Mouse (Mus musculus): ENCODE measurements around the gene Olfr317. TPM values are rescaled to one million over a fixed set of nuclear protein-coding genes. Genes with fewer than 3 reads are reported as not detected.
"Not testable (repeated sequence)": the region's sequence is repeated elsewhere in the genome, so short reads cannot be mapped to it uniquely, and the experiment has no call there.

Olfr317 gene
- polyA plus RNA-seq (2012; rRNA removed): not detected in 2 replicates

DNA sequence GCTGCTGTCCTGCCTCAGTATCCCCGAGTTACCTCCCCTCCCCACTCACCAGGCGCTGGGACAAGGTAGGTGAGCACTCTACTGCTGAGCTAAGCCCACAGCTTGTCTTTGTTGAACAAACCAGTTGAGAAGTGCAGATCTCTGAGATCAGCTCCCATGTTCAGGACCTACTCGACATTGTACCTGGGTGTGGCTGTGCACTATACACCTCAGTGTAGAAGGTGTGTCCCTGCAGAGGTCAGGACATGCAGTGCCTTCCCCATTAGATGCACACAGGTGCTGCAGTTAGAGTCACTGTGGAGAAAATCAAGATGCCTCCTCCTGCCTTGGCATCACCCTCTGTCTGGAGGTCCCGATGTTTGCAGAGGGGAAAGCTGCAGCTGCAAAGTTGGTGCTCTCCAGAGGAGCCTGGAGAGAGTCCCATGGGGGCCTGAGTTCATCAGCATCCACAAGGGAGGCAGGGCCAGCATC lies at the start of gene Olfr317:
TSS of gene Olfr317 (minus strand) at position 421 of the 471 bp plus-strand sequence.
- DNase-seq (ENCODE audit: low spot score): no peak

DNA sequence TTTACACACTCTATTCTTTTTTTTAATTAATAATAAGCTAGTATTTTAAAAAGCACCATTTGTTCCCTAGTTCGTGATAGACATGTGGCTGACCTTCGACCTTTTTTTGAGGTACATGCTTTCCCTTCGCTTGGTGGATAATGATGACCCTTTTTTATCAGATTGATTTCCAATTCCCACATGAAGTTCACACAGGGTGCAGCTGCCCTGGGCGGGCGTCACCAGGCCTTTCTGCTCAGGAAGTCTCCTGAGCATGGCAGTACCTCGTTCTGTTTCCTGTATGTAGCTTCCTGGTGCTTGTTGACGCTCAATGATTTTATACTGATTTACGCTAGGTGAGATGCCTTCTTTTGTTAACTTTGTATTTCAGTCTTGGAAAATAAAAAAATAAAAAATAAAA lies 49.3 kb upstream of the Olfr317 start:
- no peak for DNase-seq (ENCODE audit: low spot score)

DNA sequence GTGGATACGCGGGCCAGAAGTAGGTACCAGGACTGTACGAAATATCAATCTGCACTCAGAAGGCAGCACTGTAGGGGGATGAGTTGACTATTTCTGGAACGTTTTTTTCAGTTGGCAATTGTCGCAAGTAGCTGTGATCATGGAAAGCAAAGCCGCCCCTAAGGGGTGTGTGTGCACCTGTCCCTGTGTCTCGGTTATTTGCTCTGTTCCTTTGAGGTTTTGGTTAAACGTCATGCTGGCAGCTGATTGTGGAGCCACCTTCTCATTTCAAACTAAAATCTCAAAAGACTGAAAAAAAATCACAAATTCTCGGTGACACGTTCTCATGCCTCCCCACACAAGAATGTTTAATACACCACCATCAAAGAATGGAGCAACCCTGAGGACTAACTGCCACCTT lies 48.6 kb upstream of the Olfr317 start:
- DNase-seq (ENCODE audit: low spot score): no peak

DNA sequence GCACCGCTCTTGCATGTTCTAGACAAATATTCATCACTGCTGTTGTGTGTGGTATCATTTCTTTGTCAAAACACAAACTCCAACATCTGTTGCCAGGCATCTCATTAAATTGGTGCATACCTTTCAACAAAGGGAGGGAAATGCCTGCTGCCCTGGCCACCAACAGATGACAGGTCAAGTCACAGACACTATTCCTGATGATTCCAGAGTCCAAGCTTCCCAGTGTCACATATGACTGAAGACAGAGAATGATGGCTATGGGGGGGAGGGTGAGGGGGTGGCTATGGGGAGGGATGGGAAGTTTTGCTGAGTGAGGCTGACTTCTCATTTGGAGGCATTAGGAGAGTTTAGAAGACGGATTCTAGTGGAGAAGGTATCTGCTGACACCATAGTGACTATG lies 45.2 kb upstream of the Olfr317 start:
- no peak for DNase-seq (ENCODE audit: low spot score)

DNA sequence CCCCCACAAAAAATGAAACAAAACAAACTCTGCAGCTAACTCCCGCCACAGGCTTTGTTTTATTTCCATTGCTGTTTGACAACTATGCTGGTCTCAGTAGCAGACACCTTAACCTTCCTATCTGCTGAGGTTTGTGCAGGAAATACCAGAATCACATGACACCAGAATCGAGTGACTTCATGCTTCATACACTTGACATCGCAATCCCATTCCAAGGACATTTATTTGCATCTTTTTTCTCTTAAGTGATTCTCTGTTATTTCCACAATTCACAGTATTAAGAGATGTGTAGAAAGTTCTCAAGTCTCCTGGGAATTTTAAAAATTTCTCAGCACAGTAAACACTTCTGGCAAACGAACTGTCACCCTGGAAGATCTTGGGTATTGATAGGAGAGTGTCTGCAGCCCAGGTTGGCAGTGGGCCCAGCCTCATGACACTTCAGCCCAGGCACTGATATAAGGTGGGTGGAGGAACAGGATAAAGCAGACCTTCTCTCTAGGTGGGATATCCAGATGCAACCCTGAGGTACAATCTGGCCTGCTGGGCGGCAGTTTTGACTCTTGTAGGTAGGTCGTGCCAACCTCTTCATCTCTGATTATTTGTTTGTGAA lies 43.6 kb upstream of the Olfr317 start, which contains the start of gene Olfr314:
TSS of gene Olfr314 (plus strand) at position 473 of the 610 bp plus-strand sequence.
- DNase-seq (ENCODE audit: low spot score): no peak

DNA sequence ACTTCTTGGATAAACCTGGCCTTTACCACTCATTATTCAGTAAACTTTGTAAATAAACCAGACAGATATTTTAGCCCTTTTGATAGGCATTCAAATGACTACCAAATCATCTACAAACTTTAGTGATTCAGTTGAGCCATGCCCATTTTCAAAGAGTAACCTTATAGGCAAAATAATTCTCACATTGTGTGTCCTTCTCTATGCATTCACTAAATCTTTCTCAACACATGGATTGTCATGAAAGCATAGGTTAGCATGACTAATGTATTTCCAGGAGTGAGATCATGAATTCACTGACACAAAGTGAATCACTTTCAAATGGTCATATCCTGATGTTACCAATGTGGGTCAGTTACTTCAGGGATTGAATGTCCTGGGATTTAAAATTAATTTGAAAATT lies 33.9 kb upstream of the Olfr317 start, which contains the start of gene Olfr315:
TSS of gene Olfr315 (plus strand) at position 301 of the 400 bp plus-strand sequence.
- DNase-seq (ENCODE audit: low spot score): no peak

DNA sequence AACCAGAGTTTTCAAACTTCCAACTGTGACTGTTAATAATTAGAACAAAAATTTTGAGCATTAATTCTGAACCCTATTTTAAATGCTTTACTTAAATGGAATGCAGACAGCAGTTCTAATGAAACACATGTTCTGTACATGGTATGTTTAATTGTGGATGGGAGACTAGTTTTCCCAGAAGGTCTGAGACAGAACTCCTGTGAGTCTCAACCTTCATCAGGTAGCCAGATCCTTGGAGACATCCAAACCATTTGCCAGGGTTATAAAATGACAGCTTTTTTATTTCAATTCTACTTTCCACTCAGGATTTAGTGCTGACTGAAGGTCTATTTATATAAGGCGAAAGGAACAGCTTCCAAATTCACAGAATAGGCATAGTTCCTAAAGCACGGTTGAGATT lies 13.4 kb upstream of the Olfr317 start, which contains the start of gene Olfr316:
TSS of gene Olfr316 (plus strand) at position 301 of the 400 bp plus-strand sequence.
- no peak for DNase-seq (ENCODE audit: low spot score)

DNA sequence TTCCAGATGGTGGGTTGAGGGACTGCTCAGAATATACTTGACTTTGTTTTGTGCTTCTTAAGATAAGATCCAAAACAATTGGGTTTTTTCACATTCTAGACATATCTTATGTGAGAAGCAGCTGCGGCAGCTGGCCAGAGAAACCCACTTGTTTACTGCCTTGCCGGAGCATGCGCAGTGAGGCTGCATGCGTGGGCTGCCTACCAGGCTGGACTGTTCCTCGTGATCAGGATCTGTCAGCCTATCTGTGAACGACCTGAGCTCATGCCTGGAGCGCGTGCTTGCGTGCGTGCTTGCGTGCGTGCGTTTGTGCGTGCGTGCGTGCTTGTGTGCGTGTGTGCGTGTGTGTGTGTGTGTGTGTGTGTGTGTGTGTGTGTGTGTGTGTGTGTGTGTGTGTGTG lies 12.1 kb upstream of the Olfr317 start:
- DNase-seq (ENCODE audit: low spot score): not testable (repeated sequence)

DNA sequence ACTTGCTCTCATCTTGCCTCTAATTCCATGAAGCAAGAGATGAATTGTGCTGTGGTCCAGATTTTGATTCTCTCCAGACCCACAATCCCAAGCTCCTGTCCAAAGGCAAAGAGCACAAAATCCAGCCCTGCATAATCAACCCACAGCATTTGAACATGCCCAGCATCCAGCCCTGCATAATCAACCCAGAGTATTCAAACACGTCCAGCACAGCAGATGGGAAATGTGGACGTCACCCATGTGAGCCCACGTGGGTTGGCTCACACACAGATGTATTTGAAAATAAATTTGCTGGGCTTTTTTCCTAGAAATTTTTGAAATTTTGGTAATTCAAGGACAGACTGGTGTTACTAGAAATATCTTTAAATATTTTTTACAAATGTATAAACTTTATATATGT lies 5.6 kb downstream of the Olfr317 start:
- no peak for DNase-seq (ENCODE audit: low spot score)

DNA sequence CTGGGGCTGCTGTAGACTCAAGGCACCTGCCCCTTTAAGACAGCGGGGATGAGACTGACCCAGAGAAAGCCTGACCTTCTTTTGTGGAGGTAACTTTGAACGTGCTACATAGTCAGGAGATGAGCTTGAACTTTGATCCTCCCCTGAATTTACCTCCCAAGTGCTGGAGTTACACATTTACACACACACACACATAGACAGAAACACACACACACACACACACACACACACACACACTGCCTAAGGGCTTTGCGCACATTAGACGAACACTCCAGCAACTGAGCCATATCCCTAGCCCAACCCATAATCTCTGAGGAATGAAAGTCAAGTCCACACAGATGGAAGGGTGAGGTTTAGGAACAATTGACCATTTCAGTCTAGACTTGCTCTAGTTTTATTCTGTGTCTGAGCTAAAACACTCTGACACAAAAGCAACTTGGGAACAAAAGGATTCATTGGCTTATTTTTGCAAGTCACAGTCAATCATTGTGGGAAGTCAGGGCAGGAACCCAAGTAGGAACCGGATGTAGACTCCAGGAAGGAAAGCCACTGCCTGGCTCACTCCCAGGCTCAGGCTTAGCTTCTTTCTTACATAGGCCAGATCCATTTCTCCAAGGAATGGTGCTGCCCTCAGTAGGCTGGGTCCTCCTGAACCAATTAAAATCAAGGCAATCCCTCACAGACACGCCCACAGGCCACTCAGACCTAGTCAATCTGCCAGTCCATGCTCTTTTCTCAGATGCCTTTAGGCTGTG lies 10.9 kb downstream of the Olfr317 start:
- DNase-seq (ENCODE audit: low spot score): not testable (repeated sequence)

DNA sequence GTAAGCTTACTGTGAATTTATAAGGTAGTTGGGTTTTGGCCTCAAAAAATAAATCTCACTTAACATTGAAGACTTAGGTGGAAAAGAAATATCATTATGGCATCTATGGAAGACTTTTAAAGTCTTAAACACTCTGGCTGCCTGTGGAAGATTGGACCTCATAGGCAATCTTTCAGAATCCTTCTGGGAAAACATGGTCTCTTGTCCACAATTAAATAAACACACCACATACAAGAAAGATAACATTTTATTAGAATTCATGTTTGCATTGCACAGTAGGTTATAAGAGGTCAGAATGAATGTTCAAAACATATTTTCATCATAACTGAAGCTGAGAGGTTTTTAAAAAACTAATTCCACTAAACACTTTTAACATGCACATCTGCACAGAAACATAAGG lies 15.1 kb downstream of the Olfr317 start, which contains the start of gene Olfr318:
TSS of gene Olfr318 (minus strand) at position 101 of the 400 bp plus-strand sequence.
- DNase-seq (ENCODE audit: low spot score): no peak

DNA sequence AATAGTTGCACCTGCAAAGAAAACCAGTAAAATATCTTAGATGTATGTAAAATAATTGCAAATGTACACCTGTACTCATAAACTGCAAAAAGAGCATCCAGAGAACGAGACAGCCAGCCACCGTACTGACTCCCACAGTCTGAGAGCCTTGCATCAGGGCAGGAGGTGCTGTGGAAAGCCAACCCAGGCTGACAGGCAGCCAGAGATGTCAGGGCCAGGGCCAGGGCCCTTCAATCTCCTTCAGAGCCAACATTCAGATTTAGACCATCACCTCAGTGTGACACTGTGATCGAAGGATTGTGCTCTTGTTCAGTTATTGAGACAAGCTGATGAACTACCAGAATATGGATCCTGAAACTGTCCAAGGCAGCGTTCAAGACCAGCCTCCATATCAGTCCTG lies 19.3 kb downstream of the Olfr317 start:
- DNase-seq (ENCODE audit: low spot score): no peak

DNA sequence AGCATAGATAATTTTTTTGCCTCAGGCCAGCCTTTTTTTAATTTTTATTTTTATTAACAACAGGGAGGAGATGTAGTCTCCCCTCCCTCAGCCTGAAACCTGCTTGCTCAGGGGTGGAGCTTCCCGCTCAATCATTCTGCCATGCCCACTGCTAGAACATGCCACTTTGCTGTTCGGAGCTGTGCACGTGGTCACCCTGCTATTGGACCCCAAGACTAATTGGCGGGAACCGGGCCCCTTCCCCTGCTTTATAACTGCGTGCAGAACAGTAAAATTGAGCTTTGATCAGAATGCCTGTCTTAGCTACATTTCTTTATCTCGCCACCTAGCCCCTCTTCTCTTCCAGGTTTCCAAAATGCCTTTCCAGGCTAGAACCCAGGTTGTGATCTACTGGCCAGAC lies 21.3 kb downstream of the Olfr317 start:
- not testable (repeated sequence) for DNase-seq (ENCODE audit: low spot score)

DNA sequence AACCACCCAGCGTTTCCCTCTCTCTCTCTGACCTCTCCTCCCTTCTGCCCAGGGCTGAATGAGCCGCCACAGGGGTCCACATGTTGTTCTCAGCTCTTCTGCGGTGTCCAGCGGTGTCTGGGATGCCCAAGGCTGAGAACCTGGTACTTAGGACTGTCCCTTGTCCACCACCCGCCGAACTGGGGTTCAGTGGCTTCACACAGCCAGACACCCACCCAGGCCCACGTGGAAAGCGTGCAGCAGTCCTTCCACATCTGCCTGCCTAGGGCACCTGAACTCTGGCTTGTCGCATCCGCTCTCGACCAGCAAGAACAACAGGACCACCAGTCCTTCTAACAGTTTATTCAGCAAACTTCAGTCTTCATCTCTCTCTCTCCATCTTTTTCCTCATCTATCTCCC lies 29.9 kb downstream of the Olfr317 start:
- DNase-seq (ENCODE audit: low spot score): no peak

DNA sequence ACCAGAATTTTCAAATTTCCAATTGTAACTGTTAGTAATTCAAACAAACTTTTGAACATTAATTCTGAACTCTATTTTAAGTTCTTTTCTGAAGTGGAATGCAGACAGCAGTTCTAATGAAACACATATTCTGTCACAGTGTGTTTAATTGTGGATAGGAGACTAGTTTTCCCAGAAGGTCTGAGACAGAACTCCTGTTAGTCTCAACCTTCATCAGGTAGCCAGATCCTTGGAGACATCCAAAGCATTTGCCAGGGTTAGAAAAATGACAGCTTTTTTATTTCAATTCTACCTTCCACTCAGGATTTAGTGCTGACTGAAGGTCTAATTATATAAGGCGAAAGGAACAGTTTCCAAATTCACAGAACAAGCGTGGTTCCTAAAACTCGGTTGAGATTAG lies 40.1 kb downstream of the Olfr317 start, which contains the start of gene Olfr319:
TSS of gene Olfr319 (plus strand) at position 301 of the 400 bp plus-strand sequence.
- DNase-seq (ENCODE audit: low spot score): no peak

Other genes with a start within 250 kb of the Olfr317 start
- gene Olfr332, start 246.7 kb downstream of the Olfr317 start, polyA plus RNA-seq (2012; rRNA removed): not detected in 2 replicates
- gene Olfr331, start 236.6 kb downstream of the Olfr317 start, polyA plus RNA-seq (2012; rRNA removed): not detected in 2 replicates
- not detected in 2 replicates for gene Olfr330, start 204.4 kb downstream of the Olfr317 start, polyA plus RNA-seq (2012; rRNA removed)
- not detected in 2 replicates for gene Olfr329-ps, start 192.8 kb downstream of the Olfr317 start, polyA plus RNA-seq (2012; rRNA removed)
- not detected in 2 replicates for gene Olfr328, start 183.6 kb downstream of the Olfr317 start, polyA plus RNA-seq (2012; rRNA removed)
- not detected in 2 replicates for gene Olfr224, start 168.7 kb downstream of the Olfr317 start, polyA plus RNA-seq (2012; rRNA removed)
- not detected in 2 replicates for gene Olfr325, start 161.5 kb downstream of the Olfr317 start, polyA plus RNA-seq (2012; rRNA removed)
- gene Olfr324, start 144.1 kb downstream of the Olfr317 start, polyA plus RNA-seq (2012; rRNA removed): not detected in 2 replicates
- not detected in 2 replicates for gene 2210407C18Rik, start 123.1 kb downstream of the Olfr317 start, polyA plus RNA-seq (2012; rRNA removed)
- gene Olfr323, start 108.7 kb downstream of the Olfr317 start, polyA plus RNA-seq (2012; rRNA removed): not detected in 2 replicates
- not detected in 2 replicates for gene Trim58, start 98.7 kb downstream of the Olfr317 start, polyA plus RNA-seq (2012; rRNA removed)
- not detected in 2 replicates for gene Olfr322, start 80.4 kb downstream of the Olfr317 start, polyA plus RNA-seq (2012; rRNA removed)
- gene Olfr320, start 58.1 kb downstream of the Olfr317 start, polyA plus RNA-seq (2012; rRNA removed): not detected in 2 replicates
- gene Olfr319, start 40.0 kb downstream of the Olfr317 start, polyA plus RNA-seq (2012; rRNA removed): not detected in 2 replicates
- not detected in 2 replicates for gene Olfr318, start 15.2 kb downstream of the Olfr317 start, polyA plus RNA-seq (2012; rRNA removed)
- not detected in 2 replicates for gene Olfr316, start 13.5 kb upstream of the Olfr317 start, polyA plus RNA-seq (2012; rRNA removed)
- gene Olfr315, start 34.0 kb upstream of the Olfr317 start, polyA plus RNA-seq (2012; rRNA removed): not detected in 2 replicates
- gene Olfr314, start 43.7 kb upstream of the Olfr317 start, polyA plus RNA-seq (2012; rRNA removed): not detected in 2 replicates
- 4.1 and 4.7 TPM in 2 replicates for gene Fam183b, start 62.7 kb upstream of the Olfr317 start, polyA plus RNA-seq (2012; rRNA removed)
- gene Olfr313, start 75.8 kb upstream of the Olfr317 start, polyA plus RNA-seq (2012; rRNA removed): 0.01 TPM in 1 of 2 replicates, not detected in the other
- not detected in 2 replicates for gene Olfr312, start 90.0 kb upstream of the Olfr317 start, polyA plus RNA-seq (2012; rRNA removed)
- not detected in 2 replicates for gene Olfr311, start 100.0 kb upstream of the Olfr317 start, polyA plus RNA-seq (2012; rRNA removed)
- 9.9 and 14.3 TPM in 2 replicates for gene Gm12258, start 107.9 kb upstream of the Olfr317 start, polyA plus RNA-seq (2012; rRNA removed)
- gene 2810021J22Rik, start 128.0 kb upstream of the Olfr317 start, polyA plus RNA-seq (2012; rRNA removed): 4.6 and 4.9 TPM in 2 replicates
- 3.0 and 5.1 TPM in 2 replicates for gene Zfp39, start 165.0 kb upstream of the Olfr317 start, polyA plus RNA-seq (2012; rRNA removed)
- not detected in 2 replicates for gene Btnl10, start 178.7 kb upstream of the Olfr317 start, polyA plus RNA-seq (2012; rRNA removed)
- 137 and 140 TPM in 2 replicates for gene Rnf187, start 199.7 kb upstream of the Olfr317 start, polyA plus RNA-seq (2012; rRNA removed)
- 1.3 and 2.2 TPM in 2 replicates for gene Hist3h2ba, start 209.7 kb upstream of the Olfr317 start, polyA plus RNA-seq (2012; rRNA removed)
- gene Hist3h2a, start 215.5 kb upstream of the Olfr317 start, polyA plus RNA-seq (2012; rRNA removed): 22.0 and 27.2 TPM in 2 replicates
- gene Trim17, start 215.5 kb upstream of the Olfr317 start, polyA plus RNA-seq (2012; rRNA removed): 0.23 and 0.49 TPM in 2 replicates
- 27.1 and 28.1 TPM in 2 replicates for gene Trim11, start 238.9 kb upstream of the Olfr317 start, polyA plus RNA-seq (2012; rRNA removed)